Mouse (Mus musculus) myocyte (in vitro differentiated cells): Measurements from ENCODE around the gene Creld2. TPM values are rescaled to one million over a fixed set of nuclear protein-coding genes. Genes with fewer than 3 reads are reported as not detected.

Experiments
- H3K27me3 ChIP-seq: one replicate; pipeline ENCODE4 v1.6.1; 2011; ENCODE audit not compliant: control insufficient read depth, insufficient read depth, insufficient read length
- H3K36me3 ChIP-seq: one replicate; pipeline ENCODE4 v1.6.1; 2011; ENCODE audit not compliant: control insufficient read depth, insufficient read depth
- H3K4me2 ChIP-seq: one replicate; pipeline ENCODE4 v1.6.1; 2011; ENCODE audit warnings: low read depth, control low read depth
- H3K4me3 ChIP-seq: one replicate; pipeline ENCODE4 v1.5.1; 2011; ENCODE audit warnings: mild to moderate bottlenecking, control low read depth, moderate library complexity
- H3K79me2 ChIP-seq: one replicate; pipeline ENCODE4 v1.6.1; 2011; ENCODE audit not compliant: control insufficient read depth, insufficient read depth
- H3ac ChIP-seq: one replicate; pipeline ENCODE4 v1.6.1; 2011; ENCODE audit not compliant: control insufficient read depth, insufficient read length
- CEBPB ChIP-seq: IDR thresholded peaks from 2 replicates; pipeline ENCODE4 v1.6.1; 2011; ENCODE audit warnings: mild to moderate bottlenecking, moderate library complexity; ENCODE audit not compliant: poor library complexity, insufficient read depth, severe bottlenecking
- E2F4 ChIP-seq: IDR thresholded peaks from one replicate; pipeline ENCODE4 v1.6.1; 2011; ENCODE audit warnings: mild to moderate bottlenecking, control low read depth, moderate library complexity; ENCODE audit not compliant: insufficient read depth
- MAX ChIP-seq: IDR thresholded peaks from one replicate; pipeline ENCODE4 v1.6.1; 2011; ENCODE audit warnings: low read depth, mild to moderate bottlenecking, control low read depth
- MYOD1 ChIP-seq, 3 experiments: IDR thresholded peaks; one replicate each; pipeline ENCODE4 v1.6.1; 2011; ENCODE audit warnings: control low read depth in 2 of 3, low read depth in 2 of 3, mild to moderate bottlenecking in 2 of 3, moderate library complexity in 1 of 3; ENCODE audit not compliant: insufficient read length in 2 of 3, control insufficient read depth in 1 of 3
- MYOG ChIP-seq, 3 experiments: IDR thresholded peaks; one replicate each; pipeline ENCODE4 v1.6.1; 2011; ENCODE audit warnings: control low read depth in 2 of 3, low read depth in 2 of 3, mild to moderate bottlenecking in 2 of 3; ENCODE audit not compliant: insufficient read length in 2 of 3, control insufficient read depth in 1 of 3, insufficient read depth in 1 of 3
- POLR2A ChIP-seq: IDR thresholded peaks from one replicate; pipeline ENCODE4 v1.6.1; 2011; ENCODE audit warnings: low read depth, mild to moderate bottlenecking, control low read depth, moderate library complexity; ENCODE audit not compliant: insufficient read length
- POLR2AphosphoS2 ChIP-seq: IDR thresholded peaks from one replicate; pipeline ENCODE4 v1.6.1; 2011; ENCODE audit warnings: low read depth, control low read depth; ENCODE audit not compliant: insufficient read length
- REST ChIP-seq: IDR thresholded peaks from one replicate; pipeline ENCODE4 v1.6.1; 2011; ENCODE audit warnings: mild to moderate bottlenecking, control low read depth, moderate library complexity; ENCODE audit not compliant: insufficient read depth, insufficient read length
- SRF ChIP-seq: IDR thresholded peaks from one replicate; pipeline ENCODE4 v1.6.1; 2011; ENCODE audit warnings: low read depth; ENCODE audit not compliant: control insufficient read depth, insufficient read length
- TCF12 ChIP-seq: IDR thresholded peaks from one replicate; pipeline ENCODE4 v1.6.1; 2011; ENCODE audit warnings: mild to moderate bottlenecking, control low read depth; ENCODE audit not compliant: poor library complexity, insufficient read depth, severe bottlenecking
- TCF3 ChIP-seq: IDR thresholded peaks from one replicate; pipeline ENCODE4 v1.6.1; 2011; ENCODE audit warnings: low read depth, control low read depth; ENCODE audit not compliant: insufficient read length
- USF1 ChIP-seq: IDR thresholded peaks from one replicate; pipeline ENCODE4 v1.6.1; 2011; ENCODE audit warnings: low read depth, mild to moderate bottlenecking, control low read depth, moderate library complexity
- polyA plus RNA-seq: library from polyadenylated mRNA; unstranded; fragments of >200 nt; fragmentation: generic; extraction: Trizol; gene quantifications from one replicate; pipeline ENCODE4 v1.2.1, GENCODE M21; 2012; ENCODE audit warnings: missing spikeins

Creld2 gene
- polyA plus RNA-seq, 1 experiment = 49.3 TPM

GRCm38 (mm10) chr15:88849621-88850020 is 30.2 kb downstream of the Creld2 start:
- Histone ChIP-seq H3K79me2 (no peaks in the 10 kb centered on the region), H3K27me3 (no peaks in the 10 kb centered on the region), H3K4me3 (no peak overlapping the region), H3K4me2 (no peak overlapping the region), H3K36me3 (no peaks in the 10 kb centered on the region), H3ac (no peak overlapping the region)
- no peak for TF ChIP-seq POLR2AphosphoS2
- TF ChIP-seq MYOG (IDR thresholded peaks at IDR 0.05; ENCODE audit: control insufficient read depth in 1 of 3, insufficient read depth in 1 of 3, insufficient read length in 2 of 3, low read depth in 2 of 3) = no peak
- TF ChIP-seq CEBPB = no peak

- no peak overlapping the region for H3ac ChIP-seq
- no peaks in the 10 kb centered on the region for H3K79me2 ChIP-seq
- H3K4me2 ChIP-seq = no peak overlapping the region
- no peaks in the 10 kb centered on the region for H3K27me3 ChIP-seq
- TF ChIP-seq REST (no peak), TCF12 (no peak), USF1 (no peak), MYOG (IDR thresholded peaks at IDR 0.05; ENCODE audit: control insufficient read depth in 1 of 3, insufficient read depth in 1 of 3, insufficient read length in 2 of 3, low read depth in 2 of 3) (peak in 1 of 3 experiments; percentile 1)
- no peak overlapping the region for H3K4me3 ChIP-seq
- no peaks in the 10 kb centered on the region for H3K36me3 ChIP-seq
Observed at GRCm38 (mm10) chr15:88850146-88850826, 30.8 kb downstream of the Creld2 start.

- Histone ChIP-seq H3K36me3 (no peaks in the 10 kb centered on the region), H3K27me3 (no peaks in the 10 kb centered on the region), H3K4me3 (no peak overlapping the region), H3K79me2 (no peaks in the 10 kb centered on the region), H3ac (no peak overlapping the region), H3K4me2 (no peak overlapping the region)
- TF ChIP-seq USF1 (no peak), MYOD1 (IDR thresholded peaks at IDR 0.05; ENCODE audit: control insufficient read depth in 1 of 3, insufficient read length in 2 of 3, low read depth in 2 of 3) (no peak), E2F4 (no peak), SRF (no peak), POLR2AphosphoS2 (no peak), TCF3 (no peak), POLR2A (no peak), MYOG (IDR thresholded peaks at IDR 0.05; ENCODE audit: control insufficient read depth in 1 of 3, insufficient read depth in 1 of 3, insufficient read length in 2 of 3, low read depth in 2 of 3) (no peak), CEBPB (no peak), TCF12 (no peak), MAX (no peak), REST (no peak)
Observed at GRCm38 (mm10) chr15:88851076-88851475, 31.6 kb downstream of the Creld2 start.

GRCm38 (mm10) chr15:88851507-88852149 is 32.2 kb downstream of the Creld2 start:
- no peaks in the 10 kb centered on the region for H3K27me3 ChIP-seq
- H3K4me3 ChIP-seq = no peak overlapping the region
- H3K79me2 ChIP-seq = no peaks in the 10 kb centered on the region
- H3K36me3 ChIP-seq = no peaks in the 10 kb centered on the region
- H3K4me2 ChIP-seq = no peak overlapping the region
- TF ChIP-seq POLR2A = no peak
- TF ChIP-seq POLR2AphosphoS2 = no peak
- TF ChIP-seq SRF = no peak
- TF ChIP-seq USF1 = no peak
- TF ChIP-seq REST = no peak
- no peak for TF ChIP-seq E2F4
- no peak for TF ChIP-seq MYOD1 (IDR thresholded peaks at IDR 0.05; ENCODE audit: control insufficient read depth in 1 of 3, insufficient read length in 2 of 3, low read depth in 2 of 3)
- no peak for TF ChIP-seq MAX
- TF ChIP-seq TCF3 = no peak
- no peak for TF ChIP-seq MYOG (IDR thresholded peaks at IDR 0.05; ENCODE audit: control insufficient read depth in 1 of 3, insufficient read depth in 1 of 3, insufficient read length in 2 of 3, low read depth in 2 of 3)
- TF ChIP-seq TCF12 = no peak
- TF ChIP-seq CEBPB = no peak
- H3ac ChIP-seq = no peak overlapping the region

- H3ac ChIP-seq = no peak overlapping the region
- H3K4me2 ChIP-seq = no peak overlapping the region
- TF ChIP-seq MYOD1 (IDR thresholded peaks at IDR 0.05; ENCODE audit: control insufficient read depth in 1 of 3, insufficient read length in 2 of 3, low read depth in 2 of 3) (no peak), E2F4 (no peak), POLR2AphosphoS2 (no peak), TCF3 (no peak), POLR2A (no peak), CEBPB (no peak), USF1 (no peak), TCF12 (no peak), MAX (no peak)
- no peaks in the 10 kb centered on the region for H3K79me2 ChIP-seq
- no peaks in the 10 kb centered on the region for H3K27me3 ChIP-seq
- no peak overlapping the region for H3K4me3 ChIP-seq
- H3K36me3 ChIP-seq = no peaks in the 10 kb centered on the region
Observed at GRCm38 (mm10) chr15:88853106-88853505, 33.7 kb downstream of the Creld2 start.
